ENCODE assay signal across 8 mouse cellular contexts in the genomic region with DNA sequence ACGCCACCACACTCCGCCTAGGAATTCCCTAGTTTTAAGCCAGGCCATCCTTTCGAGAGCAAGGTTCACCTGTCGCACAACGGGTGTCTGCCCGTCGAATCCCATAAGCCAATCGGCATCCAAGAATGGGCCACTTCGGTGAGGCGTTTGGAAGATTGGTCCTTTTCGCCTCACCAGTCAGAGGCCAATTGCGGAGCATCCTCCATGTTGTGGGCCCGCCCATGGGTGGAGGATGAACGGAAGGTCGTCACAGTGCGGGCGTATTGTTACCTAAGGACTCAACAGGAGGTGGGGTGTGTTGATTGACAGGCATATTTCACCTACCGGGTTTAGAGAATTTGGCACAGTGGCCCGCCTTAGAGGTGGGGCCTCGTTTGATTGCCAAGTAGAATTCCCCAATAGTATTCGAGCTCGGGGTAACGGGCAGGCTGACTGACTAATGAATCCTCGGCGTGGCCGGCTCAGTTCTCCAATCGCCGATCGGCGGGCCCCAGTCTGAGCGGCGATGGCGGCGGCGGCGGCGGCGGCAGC. TPM values are rescaled to one million over a fixed set of nuclear protein-coding genes. Genes with fewer than 3 reads are reported as not detected.
A peak's percentile ranks its signal among the peaks of the same experiment; 100 is the strongest.
DNase-seq lines count a peak whose midpoint lies in the region; ATAC-seq lines count a peak whose summit lies in the region.

No protein-coding gene starts in this region.

- DNase-seq in adipocyte (ENCODE audit: low spot score): peak; percentile 98
- DNase-seq in embryo, embryonic 10 days (ENCODE audit: low spot score): peak; percentile 99
- peak; percentile 90 for DNase-seq in gastrocnemius, postnatal 10 days
- DNase-seq in induced T-regulatory cell, adult 2 months (ENCODE audit: low read depth): peak; percentile 99
- peak; percentile 100 for DNase-seq in left cerebral cortex, adult 9 months (ENCODE audit: low spot score in 2 of 2)
- peak; percentile 93 for DNase-seq in right cerebral cortex, postnatal 14 days
- DNase-seq in urinary bladder, postnatal 36 days (ENCODE audit: low spot score in 2 of 2): peak; percentile 98

- peak; percentile 97 for ATAC-seq in megakaryocyte progenitor cell, adult 5-6 weeks (replicated peaks; ENCODE audit: poor library complexity)

RNA-seq across cellular contexts. Expression of a gene that starts 1.4 kb away (rescaled TPM):
- 10 to 100 TPM; 80.2 to 99.9 TPM for total RNA-seq in gastrocnemius, postnatal 10 days (2021)
- total RNA-seq in megakaryocyte progenitor cell, adult 5-6 weeks (2015): 103 and 113 TPM in 2 replicates
- total RNA-seq in megakaryocyte progenitor cell, adult 5-6 weeks (2017): 320 and 416 TPM in 2 replicates

RNA-seq across cellular contexts. Expression of a gene that starts 10.5 kb away (rescaled TPM):
- total RNA-seq in gastrocnemius, postnatal 10 days (2021): 1 to 10 TPM in 1 of 2 experiments, under 1 TPM in 1; 0.94 to 5.0 TPM
- total RNA-seq in megakaryocyte progenitor cell, adult 5-6 weeks (2015): not detected in 2 replicates
- total RNA-seq in megakaryocyte progenitor cell, adult 5-6 weeks (2017): 0.30 and 1.5 TPM in 2 replicates

RNA-seq across cellular contexts. Expression of a gene that starts 10.5 kb away (rescaled TPM):
- total RNA-seq in gastrocnemius, postnatal 10 days (2021): 10 to 100 TPM; 28.2 to 29.3 TPM
- total RNA-seq in megakaryocyte progenitor cell, adult 5-6 weeks (2015): 3.5 and 4.0 TPM in 2 replicates
- total RNA-seq in megakaryocyte progenitor cell, adult 5-6 weeks (2017): 7.2 and 9.5 TPM in 2 replicates

RNA-seq across cellular contexts. Expression of a gene that starts 16.4 kb away (rescaled TPM):
- 1 to 10 TPM; 4.2 to 6.8 TPM for total RNA-seq in gastrocnemius, postnatal 10 days (2021)
- total RNA-seq in megakaryocyte progenitor cell, adult 5-6 weeks (2015): 19.0 and 26.3 TPM in 2 replicates
- 2.8 and 5.0 TPM in 2 replicates for total RNA-seq in megakaryocyte progenitor cell, adult 5-6 weeks (2017)

RNA-seq across cellular contexts. Expression of a gene that starts 19.2 kb away (rescaled TPM):
- 10 to 100 TPM; 11.8 to 13.9 TPM for total RNA-seq in gastrocnemius, postnatal 10 days (2021)
- total RNA-seq in megakaryocyte progenitor cell, adult 5-6 weeks (2015): 1.3 and 3.0 TPM in 2 replicates
- total RNA-seq in megakaryocyte progenitor cell, adult 5-6 weeks (2017): 1.3 and 1.4 TPM in 2 replicates

Comparison
In these comparisons a context has a peak if more than half of its experiments do, and no peak if none do; other contexts are left out.
1. Peak in every context shown above with its lines: DNase-seq and ATAC-seq.